Mouse (Mus musculus): ENCODE measurements around the gene Arl10.

Gene Arl10

GRCm38 (mm10) chr13:54616307-54616706, 41.5 kb downstream of the Arl10 start:
- no peak for DNase-seq (ENCODE audit: low read depth, low spot score)

- DNase-seq (ENCODE audit: low read depth, low spot score): no peak
Observed at GRCm38 (mm10) chr13:54616998-54617397, 42.2 kb downstream of the Arl10 start.

DNA sequence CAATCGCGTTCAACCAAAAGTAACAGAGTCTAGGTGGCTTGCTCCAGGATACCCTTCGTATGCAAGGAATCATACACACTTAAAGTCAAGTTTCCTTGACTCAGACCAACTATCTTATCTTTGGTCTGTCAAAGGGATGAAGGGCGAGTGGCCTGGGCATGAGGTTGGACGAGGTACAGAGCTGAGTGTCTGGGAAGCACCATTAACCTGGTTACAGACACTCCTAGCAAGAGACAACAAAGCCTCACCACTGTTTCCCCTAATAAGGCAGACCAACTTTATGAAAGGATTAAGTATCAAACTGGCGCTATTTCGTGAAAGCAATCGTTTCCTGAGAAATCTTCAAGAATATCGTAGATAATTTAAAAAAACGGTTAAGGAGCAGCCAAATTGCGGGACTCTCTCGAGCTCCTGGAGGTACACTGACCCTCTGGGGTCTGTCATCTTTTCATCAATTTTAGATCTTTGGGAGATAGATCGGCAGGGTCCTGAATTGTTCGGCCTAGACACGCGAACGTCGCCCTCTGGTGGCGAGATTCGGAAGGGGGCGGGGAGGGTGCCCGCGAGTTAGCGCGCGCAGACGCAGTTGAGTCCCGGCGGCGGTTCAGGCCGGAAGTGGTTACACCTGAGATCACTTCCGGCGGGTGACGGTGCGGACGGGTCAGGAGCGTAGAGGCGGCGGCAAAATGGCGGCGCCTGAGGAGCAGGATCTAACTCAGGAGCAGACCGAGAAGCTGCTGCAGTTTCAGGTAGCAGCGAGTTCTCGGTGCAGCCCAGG, 46.5 kb downstream of the Arl10 start, which contains the start of gene Faf2:
TSS of gene Faf2 (plus strand) at position 630 of the 778 bp plus-strand sequence.
- DNase-seq (ENCODE audit: low read depth, low spot score): peak; percentile 97

DNA sequence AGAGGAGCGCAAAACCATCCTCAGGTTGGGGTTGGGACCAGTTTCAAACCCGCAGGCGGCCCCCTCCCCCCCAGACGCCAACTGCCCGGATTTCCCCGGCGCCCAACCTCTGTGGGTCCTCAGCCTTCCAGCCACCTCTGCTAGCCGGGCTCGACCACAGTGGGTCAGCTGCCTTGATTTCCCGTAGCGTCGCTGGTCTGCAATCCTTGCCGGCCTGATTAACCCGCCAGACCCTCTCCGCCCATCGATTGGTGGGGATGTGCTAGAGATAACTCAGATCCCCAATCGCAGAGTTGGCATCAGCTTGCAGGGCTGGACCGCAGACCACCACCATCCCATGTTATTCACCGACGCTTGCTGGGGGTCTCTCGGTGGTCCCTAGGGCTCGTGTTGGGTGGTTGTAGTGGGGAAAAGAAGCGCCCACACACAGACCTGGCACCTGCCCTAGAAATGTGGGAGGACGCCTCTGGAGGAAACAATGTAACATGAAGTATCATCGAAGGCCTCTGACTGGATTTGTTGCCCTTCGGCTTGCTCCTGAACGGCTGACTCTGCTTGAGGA, 47.2 kb downstream of the Arl10 start:
- DNase-seq (ENCODE audit: low read depth, low spot score): no peak

- DNase-seq (ENCODE audit: low read depth, low spot score): no peak
Observed at GRCm38 (mm10) chr13:54629128-54629527, 54.3 kb downstream of the Arl10 start.
